Mouse (Mus musculus) cerebellum, adult 2 months (tissue): Measurements from ENCODE around the gene Rims1. TPM values are rescaled to one million over a fixed set of nuclear protein-coding genes. Genes with fewer than 3 reads are reported as not detected.
A peak's percentile ranks its signal among the peaks of the same experiment; 100 is the strongest.

Experiments used
- DNase-seq, 2 experiments: peaks; one replicate each; pipeline ENCODE4 v3.0.0; 2021
- H3K27ac ChIP-seq: fragments of 200-500 bp; 2 replicates; pipeline ENCODE4 v1.5.1; 2012; ENCODE audit warnings: low read length, control low read depth, inconsistent platforms; ENCODE audit not compliant: insufficient read depth
- H3K27me3 ChIP-seq: fragments of 200-500 bp; 2 replicates; pipeline ENCODE4 v1.6.1; 2012; ENCODE audit warnings: inconsistent platforms, mild to moderate bottlenecking, low read length, moderate library complexity; ENCODE audit not compliant: control insufficient read depth, insufficient read depth
- H3K4me1 ChIP-seq: fragments of 200-500 bp; 2 replicates; pipeline ENCODE4 v1.6.1; 2011; ENCODE audit warnings: low read length; ENCODE audit not compliant: control insufficient read depth, insufficient read depth
- H3K4me3 ChIP-seq: fragments of 200-500 bp; replicated peaks from 2 replicates; pipeline ENCODE3; 2011; ENCODE audit warnings: mild to moderate bottlenecking, low read depth, low read length, control low read depth; ENCODE audit not compliant: insufficient read depth
- CTCF ChIP-seq: fragments of 200-500 bp; IDR thresholded peaks from 2 replicates; pipeline ENCODE4 v1.5.1; 2011; ENCODE audit warnings: low read depth, mild to moderate bottlenecking, control low read depth, low read length, moderate library complexity, borderline replicate concordance; ENCODE audit not compliant: insufficient read depth
- POLR2A ChIP-seq: fragments of 200-500 bp; IDR thresholded peaks from 2 replicates; pipeline ENCODE4 v1.6.1; 2011; ENCODE audit warnings: low read length, control low read depth, borderline replicate concordance; ENCODE audit not compliant: insufficient read depth
- WGBS: fragments of 180-500 bp; shearing (Covaris S2); methylation state at CpG from one replicate; pipeline ENCODE4 v1.1.7; 2018; 5-methylcytosine and 5-hydroxymethylcytosine counted together
- polyA plus RNA-seq: library from polyadenylated mRNA; depleted of rRNA; stranded (reverse); fragments of >200 nt; gene quantifications from 2 replicates; pipeline ENCODE4 v1.2.3, GENCODE M21; 2012

Gene Rims1
- polyA plus RNA-seq, 1 experiment, result 102 TPM

DNA sequence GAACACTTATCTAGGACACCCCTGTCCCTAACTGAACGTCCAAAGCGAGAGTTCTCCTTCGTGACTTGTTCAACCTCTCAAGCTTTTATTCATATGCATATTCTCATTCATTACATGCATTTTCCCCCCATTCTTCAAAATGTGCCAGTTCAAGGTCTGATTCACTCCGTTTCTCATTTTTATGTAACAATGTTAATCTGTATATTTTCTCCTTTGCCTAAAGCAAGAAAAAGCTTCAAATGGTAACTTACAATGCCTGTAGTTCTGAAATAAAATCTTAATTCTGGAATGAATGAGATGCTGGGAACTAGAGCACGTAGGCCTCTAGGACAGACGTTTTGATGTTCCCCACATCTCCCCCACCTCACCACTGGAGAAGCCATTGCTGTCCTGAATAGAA lies 141.6 kb downstream of the Rims1 start:
- TF ChIP-seq CTCF (no peak), POLR2A (no peak)
- no peak for DNase-seq
- H3K27me3 ChIP-seq, result no peaks in the 10 kb centered on the region
- no peak overlapping the region for H3K4me3 ChIP-seq
- H3K27ac ChIP-seq, result no peak overlapping the region
- H3K4me1 ChIP-seq, result no peaks in the 10 kb centered on the region
- 84% methylated on average over 6 of the region's 6 CpGs for WGBS

DNA sequence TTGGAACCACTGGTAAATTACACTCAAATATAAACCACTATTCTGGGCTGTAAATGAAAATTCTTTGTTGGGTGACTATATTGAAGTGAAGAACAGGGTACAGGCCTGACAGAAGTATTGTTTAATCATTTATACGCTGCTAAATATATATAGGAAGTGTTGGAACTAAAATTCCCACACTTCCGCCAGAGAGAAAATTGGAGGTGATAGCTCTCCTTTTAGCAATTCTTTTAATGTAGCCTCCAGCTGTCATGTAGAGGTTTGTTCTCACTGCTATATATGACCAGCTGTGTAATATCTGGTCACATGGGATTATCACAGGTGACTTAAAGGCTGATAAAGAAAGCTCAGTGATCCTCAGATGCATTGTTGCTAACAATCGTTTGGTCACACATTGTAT lies 144.0 kb downstream of the Rims1 start:
- 82% methylated on average over 3 of the region's 3 CpGs for WGBS
- no peaks in the 10 kb centered on the region for H3K4me1 ChIP-seq
- H3K27ac ChIP-seq, result no peak overlapping the region
- no peak for DNase-seq
- no peaks in the 10 kb centered on the region for H3K27me3 ChIP-seq
- no peak for TF ChIP-seq POLR2A
- TF ChIP-seq CTCF, result no peak
- no peak overlapping the region for H3K4me3 ChIP-seq

DNA sequence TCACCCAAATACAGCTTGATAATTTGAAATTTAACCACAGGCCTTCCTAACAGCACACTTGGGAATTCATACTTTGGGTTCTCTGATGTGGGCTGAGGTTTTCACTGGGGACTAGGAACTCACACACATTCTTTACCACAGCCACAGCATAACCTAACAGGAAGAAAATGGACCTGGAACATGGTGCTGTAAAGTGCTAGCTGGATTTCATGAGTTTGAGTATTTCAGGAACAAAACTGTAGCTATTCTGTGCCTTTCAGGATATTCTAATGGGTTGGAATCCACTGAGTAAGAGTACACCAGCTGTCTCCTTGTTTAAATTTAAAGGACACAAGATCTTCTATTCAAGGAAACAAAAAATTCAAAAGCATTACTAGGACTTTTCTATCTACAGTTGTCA lies 149.8 kb downstream of the Rims1 start:
- no peaks in the 10 kb centered on the region for H3K27me3 ChIP-seq
- peaks cover 18% of the 10 kb centered on the region; the same call in 1 of the 2 replicates for H3K4me1 ChIP-seq
- H3K4me3 ChIP-seq, result no peak overlapping the region
- no peak for DNase-seq
- TF ChIP-seq POLR2A, result no peak
- no peak for TF ChIP-seq CTCF
- no peak overlapping the region for H3K27ac ChIP-seq

DNA sequence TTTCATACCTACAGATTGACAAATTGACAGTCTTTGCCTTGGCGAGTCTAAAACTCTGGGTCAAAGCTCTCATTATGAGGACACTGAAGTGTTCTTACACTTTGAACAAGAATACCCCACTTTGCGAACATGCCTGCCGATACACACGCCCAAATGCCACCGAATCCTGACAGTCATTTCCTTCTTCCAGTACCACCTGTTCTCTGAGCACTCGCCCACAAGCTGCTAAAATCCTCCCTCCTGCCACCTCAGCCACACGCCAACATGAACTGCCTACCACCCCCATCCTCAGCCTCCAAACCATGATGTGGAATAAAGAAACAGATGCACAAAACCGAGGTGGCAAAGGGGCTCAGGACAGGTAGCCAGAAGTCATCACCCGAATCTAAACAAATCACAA lies 150.9 kb downstream of the Rims1 start:
- 22% methylated on average over 9 of the region's 9 CpGs for WGBS
- peak; percentile 61 to 76 for DNase-seq
- Histone ChIP-seq H3K4me1 (peaks cover 19% of the 10 kb centered on the region; the same call in 1 of the 2 replicates), H3K27ac (peak overlapping the region; percentile 21; the same call in 1 of the 2 replicates), H3K4me3 (no peak overlapping the region), H3K27me3 (no peaks in the 10 kb centered on the region)
- no peak for TF ChIP-seq CTCF
- no peak for TF ChIP-seq POLR2A

GRCm38 (mm10) chr1:22650588-22650987 lies 155.2 kb downstream of the Rims1 start:
- Histone ChIP-seq H3K4me3 (no peak overlapping the region), H3K27ac (0 out of 2 replicates have a peak overlapping the region, but pooled peaks have one; percentile 0), H3K4me1 (peaks cover 21% of the 10 kb centered on the region), H3K27me3 (no peaks in the 10 kb centered on the region)
- DNase-seq, result peak; percentile 62 to 74
- WGBS, result 15% methylated on average over 7 of the region's 7 CpGs
- no peak for TF ChIP-seq CTCF
- TF ChIP-seq POLR2A, result no peak

- DNase-seq, result no peak
- Histone ChIP-seq H3K27ac (peak overlapping the region; percentile 63), H3K4me1 (peaks cover 13% of the 10 kb centered on the region), H3K4me3 (no peak overlapping the region), H3K27me3 (no peaks in the 10 kb centered on the region)
- 95% methylated on average over 1 of the region's 1 CpGs for WGBS
- TF ChIP-seq POLR2A (no peak), CTCF (no peak)
These were observed 156.4 kb downstream of the Rims1 start for GRCm38 (mm10) chr1:22649432-22649831.

- DNase-seq, result no peak
- Histone ChIP-seq H3K4me1 (peaks cover 9% of the 10 kb centered on the region), H3K27me3 (no peaks in the 10 kb centered on the region), H3K27ac (no peak overlapping the region; the same call in 1 of the 2 replicates), H3K4me3 (no peak overlapping the region)
- TF ChIP-seq POLR2A (no peak), CTCF (no peak)
- 26% methylated on average over 2 of the region's 2 CpGs for WGBS
These were observed 160.5 kb downstream of the Rims1 start for GRCm38 (mm10) chr1:22645257-22645656.

GRCm38 (mm10) chr1:22640568-22640967 lies 165.2 kb downstream of the Rims1 start:
- Histone ChIP-seq H3K4me3 (no peak overlapping the region), H3K27me3 (no peaks in the 10 kb centered on the region), H3K27ac (peak overlapping the region; percentile 1; the same call in 1 of the 2 replicates), H3K4me1 (peaks cover 8% of the 10 kb centered on the region)
- DNase-seq, result peak; percentile 86 to 92
- WGBS, result 15% methylated on average over 5 of the region's 5 CpGs
- no peak for TF ChIP-seq CTCF
- TF ChIP-seq POLR2A, result no peak
